Mouse (Mus musculus): ENCODE measurements around the gene Lipm.

The Lipm gene

GRCm38 (mm10) chr19:34166386-34166785, 65.7 kb downstream of the Lipm start:
- no peak for DNase-seq

GRCm38 (mm10) chr19:34167896-34168661, 67.3 kb downstream of the Lipm start:
- DNase-seq = no peak

- no peak for DNase-seq
These were observed 68.4 kb downstream of the Lipm start for GRCm38 (mm10) chr19:34169121-34169520.

- DNase-seq = no peak
These were observed 70.4 kb downstream of the Lipm start for GRCm38 (mm10) chr19:34171167-34171566.

Measured in cerebellum, adult 8-10 months (tissue).